Mouse (Mus musculus) gastrocnemius, postnatal 14 days (tissue): ENCODE results near the gene Ephb1. TPM values are rescaled to one million over a fixed set of nuclear protein-coding genes. Genes with fewer than 3 reads are reported as not detected.

Experiments used
- DNase-seq: peaks from one replicate; pipeline ENCODE4 v3.0.0; 2021; ENCODE audit warnings: mixed read lengths
- intact Hi-C: fragments of 180-260 bp; cut with DNase I; formaldehyde crosslinking; loops from one replicate; pipeline ENCODE4 v1.15.1; 2025; ENCODE audit warnings: low total_unique reads
- long read RNA-seq, 2 experiments: library from polyadenylated mRNA; stranded (forward); transcript quantifications; one replicate each; pipeline ENCODE4 v2.0.0; 2021
- total RNA-seq, 2 experiments: library from RNA; stranded (reverse); gene quantifications; 2 replicates each; pipeline ENCODE4 v1.2.3; 2021

The Ephb1 gene
- total RNA-seq, result 1 to 10 TPM; 2.6 to 3.4 TPM
- long read RNA-seq, experiment 1, full-length matches to known transcripts, result 4 of 5 reads
- long read RNA-seq, experiment 1, partial matches to known transcripts, result 0 of 5 reads
- long read RNA-seq, experiment 1, other reads (novel, unspliced or antisense), result 1 of 5 reads
- long read RNA-seq, experiment 2, full-length matches to known transcripts, result 4 of 5 reads
- long read RNA-seq, experiment 2, partial matches to known transcripts, result 1 of 5 reads
- long read RNA-seq, experiment 2, other reads (novel, unspliced or antisense), result 0 of 5 reads

GRCm38 (mm10) chr9:102354561-102354973 lies at the start of gene Ephb1:
Gene Ephb1, minus strand, starts transcription at chr9:102354693.
- DNase-seq, result peak; percentile 69

GRCm38 (mm10) chr9:102403086-102404021 lies 48.9 kb upstream of the Ephb1 start:
- peak; percentile 45 for DNase-seq
- intact Hi-C loops, result no loop called here

More at GRCm38 (mm10) chr9:102354561-102354973, at the start of gene Ephb1:
- intact Hi-C loops, result loop anchor here (10.0 kb wide), 2 partner anchors 430 to 1050 kb away; no protein-coding TSS in a partner anchor

- no peak for DNase-seq
- intact Hi-C loops, result no loop called here
Observed at GRCm38 (mm10) chr9:102402671-102403070, 48.2 kb upstream of the Ephb1 start.

GRCm38 (mm10) chr9:102388266-102388665 lies 33.8 kb upstream of the Ephb1 start:
- DNase-seq, result no peak
- intact Hi-C loops, result no loop called here

GRCm38 (mm10) chr9:102386816-102387215 lies 32.3 kb upstream of the Ephb1 start:
- intact Hi-C loops, result no loop called here
- no peak for DNase-seq

- intact Hi-C loops, result no loop called here
- no peak for DNase-seq
Observed at GRCm38 (mm10) chr9:102380235-102380634, 25.7 kb upstream of the Ephb1 start.

- intact Hi-C loops, result no loop called here
- no peak for DNase-seq
Observed at GRCm38 (mm10) chr9:102374661-102375060, 20.2 kb upstream of the Ephb1 start.

- intact Hi-C loops, result no loop called here
- DNase-seq, result no peak
Observed at GRCm38 (mm10) chr9:102373886-102374285, 19.4 kb upstream of the Ephb1 start.

GRCm38 (mm10) chr9:102371936-102372335 lies 17.4 kb upstream of the Ephb1 start:
- intact Hi-C loops, result no loop called here
- no peak for DNase-seq

GRCm38 (mm10) chr9:102371036-102371770 lies 16.7 kb upstream of the Ephb1 start:
- no peak for DNase-seq

GRCm38 (mm10) chr9:102370141-102370540 lies 15.6 kb upstream of the Ephb1 start:
- no peak for DNase-seq
- intact Hi-C loops, result no loop called here

More at GRCm38 (mm10) chr9:102371036-102371770, 16.7 kb upstream of the Ephb1 start:
- intact Hi-C loops, result no loop called here

GRCm38 (mm10) chr9:102369141-102369540 lies 14.6 kb upstream of the Ephb1 start:
- no peak for DNase-seq
- intact Hi-C loops, result no loop called here

- intact Hi-C loops, result no loop called here
- no peak for DNase-seq
Observed at GRCm38 (mm10) chr9:102367796-102368195, 13.3 kb upstream of the Ephb1 start.

- intact Hi-C loops, result no loop called here
Observed at GRCm38 (mm10) chr9:102365536-102365935, 11.0 kb upstream of the Ephb1 start.

GRCm38 (mm10) chr9:102359311-102359710 lies 4.8 kb upstream of the Ephb1 start:
- intact Hi-C loops, result loop anchor here (5.0 to 10.0 kb wide), 3 partner anchors 435 to 1055 kb away; no protein-coding TSS in a partner anchor
- no peak for DNase-seq

More at GRCm38 (mm10) chr9:102365536-102365935, 11.0 kb upstream of the Ephb1 start:
- DNase-seq, result no peak

GRCm38 (mm10) chr9:102358711-102359110 lies 4.2 kb upstream of the Ephb1 start:
- intact Hi-C loops, result loop anchor here (5.0 to 10.0 kb wide), 3 partner anchors 434 to 1054 kb away; no protein-coding TSS in a partner anchor
- DNase-seq, result no peak

- no peak for DNase-seq
- intact Hi-C loops, result loop anchor here (5.0 to 10.0 kb wide), 3 partner anchors 433 to 1053 kb away; no protein-coding TSS in a partner anchor
Observed at GRCm38 (mm10) chr9:102358011-102358410, 3.5 kb upstream of the Ephb1 start.

GRCm38 (mm10) chr9:102356516-102356915 lies 2.0 kb upstream of the Ephb1 start:
- intact Hi-C loops, result loop anchor here (5.0 to 10.0 kb wide), 3 partner anchors 432 to 1052 kb away; no protein-coding TSS in a partner anchor

GRCm38 (mm10) chr9:102355726-102356125 lies 1.2 kb upstream of the Ephb1 start:
- no peak for DNase-seq
- intact Hi-C loops, result loop anchor here (1.0 to 10.0 kb wide), 4 partner anchors 248 to 1051 kb away; no protein-coding TSS in a partner anchor

More at GRCm38 (mm10) chr9:102356516-102356915, 2.0 kb upstream of the Ephb1 start:
- no peak for DNase-seq
